Mouse (Mus musculus): ENCODE measurements around the gene Pmepa1.

DNA sequence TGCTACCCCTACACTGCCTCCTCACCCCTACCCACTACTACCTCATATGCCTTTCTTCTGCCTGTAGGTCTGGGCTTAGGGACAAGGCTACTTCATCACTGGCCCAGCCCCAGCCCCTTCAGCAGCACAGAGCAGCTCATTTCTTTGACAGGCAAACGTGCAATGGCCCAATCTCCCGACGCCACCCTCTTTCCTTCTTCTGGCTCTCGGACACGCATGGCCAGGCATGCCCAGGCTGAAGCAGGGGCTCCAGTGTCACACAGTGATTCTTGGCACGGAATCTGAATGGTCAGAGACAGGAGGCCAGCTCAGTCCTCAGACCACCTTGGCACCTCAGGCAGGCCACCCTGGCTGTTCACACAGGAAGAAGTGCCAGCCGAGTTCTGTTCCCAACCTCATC, 25.2 kb downstream of the Pmepa1 start:
- TF ChIP-seq CTCF (IDR thresholded peaks at IDR 0.05; ENCODE audit: extremely low read depth, insufficient read depth, insufficient read length, insufficient replicate concordance) (no peak), POLR2A (IDR thresholded peaks at IDR 0.05; ENCODE audit: low read depth, low read length) (no peak)
